Mouse (Mus musculus): ENCODE measurements around the gene Sohlh2.

DNA sequence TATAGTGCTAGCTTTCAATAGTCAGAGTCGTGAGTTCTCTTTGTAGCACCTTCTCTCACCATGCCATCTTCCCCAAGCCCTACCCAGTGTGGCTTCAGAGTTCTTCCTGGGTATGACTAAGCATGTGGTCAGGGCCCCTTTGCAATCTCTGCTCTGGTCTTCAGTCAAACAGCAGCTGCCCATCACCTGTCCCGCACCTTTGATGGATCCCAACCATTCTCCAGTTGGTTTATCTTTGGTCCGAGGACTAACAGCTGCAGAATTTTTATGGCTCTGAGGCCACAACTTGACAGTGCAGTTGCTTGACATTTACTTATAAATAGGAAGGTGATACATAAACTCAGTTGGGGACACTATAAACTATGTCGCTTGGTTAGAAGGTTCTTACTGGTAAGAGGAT lies 9.8 kb downstream of the Sohlh2 start:
- TF ChIP-seq CTCF (IDR thresholded peaks at IDR 0.05; ENCODE audit: low read depth, low read length) (no peak), GATA1 (IDR thresholded peaks at IDR 0.05; ENCODE audit: borderline replicate concordance, low read length) (no peak), POLR2AphosphoS5 (IDR thresholded peaks at IDR 0.05; ENCODE audit: insufficient replicate concordance, low read depth, low read length) (no peak), GATA2 (IDR thresholded peaks at IDR 0.05; ENCODE audit: borderline replicate concordance, low read depth, low read length) (no peak), TAL1 (conservative IDR thresholded peaks at IDR 0.05; ENCODE audit: low read depth, low read length) (no peak)

Measured in G1E (cell line).